Mouse (Mus musculus) midbrain, embryonic 16.5 days (tissue): Measurements from ENCODE around the gene Map3k1. TPM values are rescaled to one million over a fixed set of nuclear protein-coding genes. Genes with fewer than 3 reads are reported as not detected.

Experiments used
- ATAC-seq: fragments of 200-750 bp; cut with Nextera tagmentation; 2 replicates; pipeline ENCODE4 v1.8.0; 2017; ENCODE audit warnings: moderate TSS enrichment
- H3K27ac ChIP-seq: fragments of 300-500 bp; sonication (generic); 2 replicates; pipeline ENCODE4 v1.5.1; 2014; ENCODE audit warnings: mild to moderate bottlenecking, low read length, mixed read lengths
- H3K27me3 ChIP-seq: fragments of 300-500 bp; sonication (generic); 2 replicates; pipeline ENCODE4 v1.6.1; 2014; ENCODE audit warnings: low read depth, low read length, mixed read lengths; ENCODE audit not compliant: control insufficient read depth, insufficient read depth
- H3K36me3 ChIP-seq: fragments of 300-500 bp; sonication (generic); 2 replicates; pipeline ENCODE4 v1.6.1; 2014; ENCODE audit warnings: mild to moderate bottlenecking, low read length, moderate library complexity, mixed read lengths; ENCODE audit not compliant: control insufficient read depth, insufficient read depth
- H3K4me1 ChIP-seq: fragments of 300-500 bp; sonication (generic); 2 replicates; pipeline ENCODE4 v1.6.1; 2014; ENCODE audit warnings: mild to moderate bottlenecking, low read length, mixed read lengths; ENCODE audit not compliant: control insufficient read depth, insufficient read depth
- H3K4me2 ChIP-seq: fragments of 300-500 bp; sonication (generic); 2 replicates; pipeline ENCODE4 v1.6.1; 2014; ENCODE audit warnings: mild to moderate bottlenecking, low read length, mixed read lengths
- H3K4me3 ChIP-seq: fragments of 300-500 bp; sonication (generic); 2 replicates; pipeline ENCODE4 v1.5.1; 2014; ENCODE audit warnings: low read depth, mild to moderate bottlenecking, low read length, moderate library complexity, mixed read lengths
- H3K9ac ChIP-seq: fragments of 300-500 bp; sonication (generic); 2 replicates; pipeline ENCODE4 v1.6.1; 2014; ENCODE audit warnings: low read depth, low read length, mixed read lengths
- H3K9me3 ChIP-seq: fragments of 300-500 bp; sonication (generic); replicated peaks from 2 replicates; pipeline ENCODE4 v1.6.1; 2014; ENCODE audit warnings: mild to moderate bottlenecking, low read length, mixed read lengths; ENCODE audit not compliant: control insufficient read depth, poor library complexity, severe bottlenecking
- WGBS: fragments of 180-500 bp; shearing (Covaris S2); extraction: QIAGEN DNeasy Blood & Tissue Kit; methylation state at CpG from one replicate; pipeline ENCODE4 v1.1.7; 2014; 5-methylcytosine and 5-hydroxymethylcytosine counted together
- polyA plus RNA-seq: library from polyadenylated mRNA; unstranded; fragments of >200 nt; fragmentation: Nextera tagmentation; extraction: Ambion mirVana; gene quantifications from 2 replicates; pipeline ENCODE4 v1.2.1, GENCODE M21; 2015

Map3k1 gene
- polyA plus RNA-seq, 1 experiment from 2014 or later: 10.5 TPM

DNA sequence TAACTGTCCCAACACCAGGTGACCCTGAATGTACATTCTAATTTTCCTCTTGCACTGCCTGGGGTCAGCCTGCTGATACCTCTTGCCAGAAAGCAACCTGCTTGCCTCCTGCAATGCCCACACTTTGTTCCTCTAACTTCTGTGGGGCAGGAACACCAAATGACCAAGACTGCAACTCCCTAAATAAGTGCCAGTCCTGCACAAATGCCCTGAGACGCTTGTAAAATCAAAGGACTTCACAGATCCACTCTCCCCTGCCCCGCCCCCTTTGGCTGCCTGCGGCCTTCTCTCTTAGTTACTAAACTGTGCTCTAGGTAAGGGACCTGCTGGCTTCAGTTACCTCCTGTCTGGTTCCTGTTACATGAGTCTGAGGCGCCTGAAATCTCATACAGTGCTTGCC is 7.9 kb downstream of the Map3k1 start:
- Histone ChIP-seq H3K27ac (no peak overlapping the region), H3K9me3 (no peaks in the 10 kb centered on the region), H3K4me1 (peaks cover 42% of the 10 kb centered on the region), H3K4me2 (no peak overlapping the region), H3K4me3 (no peak overlapping the region), H3K9ac (no peak overlapping the region), H3K36me3 (no peaks in the 10 kb centered on the region), H3K27me3 (no peaks in the 10 kb centered on the region)
- 41% methylated on average over 4 of the region's 4 CpGs for WGBS
- ATAC-seq: no peak

DNA sequence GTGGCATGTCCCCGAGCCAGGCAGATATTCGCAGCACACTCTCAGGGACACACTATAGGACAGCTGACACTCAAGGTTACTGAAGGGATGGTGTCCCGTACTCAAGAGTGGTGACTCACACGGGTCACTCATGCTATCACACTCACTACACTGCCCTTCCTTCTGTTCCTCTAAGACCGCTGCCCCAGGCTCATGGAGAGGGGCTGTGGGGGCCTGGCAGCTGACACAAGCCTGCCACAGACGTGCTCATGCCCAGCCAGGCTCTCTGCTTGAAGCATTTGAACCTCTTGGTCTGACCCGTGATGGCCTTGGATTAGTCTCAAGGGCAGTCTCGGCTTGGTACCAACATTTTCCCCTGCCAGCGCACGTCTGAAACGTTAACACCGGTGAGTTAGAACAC is 10.7 kb downstream of the Map3k1 start:
- no peak overlapping the region for H3K9ac ChIP-seq
- 69% methylated on average over 12 of the region's 12 CpGs for WGBS
- H3K27me3 ChIP-seq: no peaks in the 10 kb centered on the region
- no peak overlapping the region for H3K4me3 ChIP-seq
- H3K27ac ChIP-seq: no peak overlapping the region
- H3K9me3 ChIP-seq: no peaks in the 10 kb centered on the region
- no peaks in the 10 kb centered on the region for H3K36me3 ChIP-seq
- ATAC-seq: no peak
- H3K4me2 ChIP-seq: no peak overlapping the region
- peaks cover 31% of the 10 kb centered on the region; the same call in 1 of the 2 replicates for H3K4me1 ChIP-seq

DNA sequence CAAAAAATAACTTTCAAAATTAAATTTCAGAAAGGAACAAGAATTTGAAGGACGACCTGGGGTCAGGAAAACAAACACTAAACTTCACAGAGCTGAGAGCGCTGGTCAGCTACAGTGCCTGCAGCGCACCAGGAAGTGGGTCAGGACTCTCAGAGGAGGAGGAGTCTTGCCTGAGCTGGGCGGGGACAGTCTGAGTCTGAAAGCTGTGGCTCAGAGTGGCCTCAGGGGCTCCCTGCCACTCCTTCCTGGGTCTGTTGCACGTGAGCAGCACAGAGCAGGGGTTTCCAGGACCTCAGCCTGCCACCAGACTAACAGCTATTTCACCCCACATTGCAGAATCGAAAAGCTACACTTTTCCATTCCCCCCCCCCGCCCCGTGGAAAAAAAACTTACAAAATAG is 11.8 kb downstream of the Map3k1 start:
- H3K36me3 ChIP-seq: no peaks in the 10 kb centered on the region
- WGBS: 14% methylated on average over 8 of the region's 8 CpGs
- no peak overlapping the region for H3K4me3 ChIP-seq
- peak; percentile 62; the same call in 1 of the 2 replicates for ATAC-seq
- H3K9ac ChIP-seq: no peak overlapping the region
- H3K4me1 ChIP-seq: peaks cover 37% of the 10 kb centered on the region
- no peaks in the 10 kb centered on the region for H3K9me3 ChIP-seq
- H3K27ac ChIP-seq: no peak overlapping the region
- H3K27me3 ChIP-seq: no peaks in the 10 kb centered on the region
- H3K4me2 ChIP-seq: no peak overlapping the region

DNA sequence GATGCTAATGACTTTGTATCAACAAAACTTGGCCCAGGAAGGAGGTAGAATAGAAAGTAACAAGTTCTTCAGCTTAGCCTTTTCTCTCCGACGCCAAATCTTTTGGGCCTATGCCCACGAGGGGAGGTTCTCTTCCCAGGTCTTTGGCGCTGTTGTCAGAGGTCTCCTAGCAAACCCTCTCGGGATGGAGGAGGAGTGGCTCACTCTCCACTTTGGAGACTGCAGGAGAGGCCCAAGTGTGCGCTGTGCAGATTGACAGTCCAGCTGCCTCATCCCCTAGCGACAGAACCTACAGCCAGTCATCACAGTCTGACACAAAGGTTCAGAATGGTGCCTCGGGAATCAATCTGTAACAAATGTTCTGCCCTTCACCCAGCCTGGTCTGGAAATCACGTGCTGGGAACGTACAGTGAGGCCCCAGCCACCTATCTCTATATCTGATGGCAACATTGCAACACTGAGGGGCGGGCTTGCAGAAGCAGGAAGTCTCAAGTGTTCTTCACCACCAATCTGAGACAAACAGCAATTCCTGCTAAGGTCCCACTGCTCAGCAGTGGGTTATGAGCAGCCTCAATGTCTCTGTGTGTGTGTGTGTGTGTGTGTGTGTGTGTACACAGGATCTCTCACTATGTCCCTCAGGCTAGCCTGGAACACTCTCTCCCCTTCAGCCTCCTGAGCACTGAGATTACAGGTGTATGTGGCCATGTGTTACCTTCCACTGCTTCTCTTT is 12.4 kb downstream of the Map3k1 start:
- H3K4me1 ChIP-seq: peaks cover 41% of the 10 kb centered on the region
- ATAC-seq: peak; percentile 30; the same call in 1 of the 2 replicates
- no peak overlapping the region for H3K4me2 ChIP-seq
- H3K4me3 ChIP-seq: no peak overlapping the region
- H3K36me3 ChIP-seq: no peaks in the 10 kb centered on the region
- 57% methylated on average over 11 of the region's 11 CpGs for WGBS
- H3K27ac ChIP-seq: no peak overlapping the region
- H3K27me3 ChIP-seq: no peaks in the 10 kb centered on the region
- no peak overlapping the region for H3K9ac ChIP-seq
- H3K9me3 ChIP-seq: no peaks in the 10 kb centered on the region

DNA sequence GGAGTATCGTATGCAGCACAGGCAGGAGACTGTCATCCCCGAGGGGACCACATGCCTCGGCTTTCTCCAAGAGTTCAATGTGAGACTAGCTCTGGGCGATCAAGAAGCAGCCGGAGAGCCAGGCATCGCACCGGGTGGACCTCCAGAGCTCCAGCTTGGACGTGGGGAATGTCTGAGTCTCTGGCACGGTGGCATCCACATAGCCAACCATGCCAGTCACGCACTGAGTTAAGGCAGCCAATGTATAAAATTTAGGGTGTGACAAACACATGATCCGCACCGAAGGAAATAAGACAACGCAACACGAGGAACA is 15.9 kb downstream of the Map3k1 start:
- no peak for ATAC-seq
- H3K27me3 ChIP-seq: no peaks in the 10 kb centered on the region
- 91% methylated on average over 14 of the region's 14 CpGs for WGBS
- H3K27ac ChIP-seq: no peak overlapping the region
- no peaks in the 10 kb centered on the region for H3K9me3 ChIP-seq
- H3K36me3 ChIP-seq: no peaks in the 10 kb centered on the region
- no peak overlapping the region for H3K4me2 ChIP-seq
- peaks cover 61% of the 10 kb centered on the region for H3K4me1 ChIP-seq
- no peak overlapping the region for H3K9ac ChIP-seq
- no peak overlapping the region for H3K4me3 ChIP-seq

DNA sequence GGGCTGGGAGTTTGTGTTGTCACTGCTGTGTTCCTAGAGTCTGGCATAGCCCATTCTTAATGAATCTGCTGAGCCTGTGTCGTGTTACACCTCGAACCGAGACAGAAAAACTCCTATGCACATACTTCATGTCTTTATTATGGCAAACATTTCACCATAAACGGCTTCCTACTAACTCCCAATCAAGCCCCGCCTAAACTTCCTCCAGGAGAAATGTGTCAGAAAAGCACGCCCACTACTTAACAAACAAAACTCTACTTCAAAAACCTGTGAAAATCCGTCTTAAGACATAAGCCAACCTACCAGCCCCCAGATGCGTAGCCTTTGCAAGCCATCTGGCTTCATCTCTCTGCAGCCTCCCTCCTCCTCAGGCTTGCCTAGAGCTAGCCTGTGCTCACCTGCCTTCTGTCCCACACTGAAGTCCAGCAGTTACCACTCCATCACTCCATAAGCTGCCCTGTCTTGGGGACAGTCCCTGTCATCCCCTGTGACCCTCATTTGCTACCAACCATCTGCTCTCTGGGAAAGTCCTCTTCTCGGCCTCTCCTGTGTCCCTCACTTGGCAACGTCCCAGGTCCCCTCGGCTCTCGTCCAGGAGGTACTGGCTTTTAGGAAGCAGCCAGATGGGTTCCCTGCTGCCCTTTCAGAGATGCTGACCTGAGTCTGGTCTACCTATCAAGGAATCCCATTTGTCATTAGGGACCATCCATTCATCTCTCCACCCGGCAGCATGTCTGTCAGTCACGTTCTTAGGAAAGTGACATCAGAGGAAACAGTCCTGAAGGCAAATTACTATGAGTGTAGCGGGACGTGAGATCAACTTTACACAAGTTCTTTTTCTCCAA is 16.4 kb downstream of the Map3k1 start:
- no peaks in the 10 kb centered on the region for H3K27me3 ChIP-seq
- no peak overlapping the region for H3K27ac ChIP-seq
- no peak overlapping the region for H3K4me3 ChIP-seq
- WGBS: 76% methylated on average over 16 of the region's 16 CpGs
- H3K9me3 ChIP-seq: no peaks in the 10 kb centered on the region
- ATAC-seq: no peak
- no peak overlapping the region for H3K9ac ChIP-seq
- H3K4me2 ChIP-seq: no peak overlapping the region
- no peaks in the 10 kb centered on the region for H3K36me3 ChIP-seq
- peaks cover 58% of the 10 kb centered on the region for H3K4me1 ChIP-seq

DNA sequence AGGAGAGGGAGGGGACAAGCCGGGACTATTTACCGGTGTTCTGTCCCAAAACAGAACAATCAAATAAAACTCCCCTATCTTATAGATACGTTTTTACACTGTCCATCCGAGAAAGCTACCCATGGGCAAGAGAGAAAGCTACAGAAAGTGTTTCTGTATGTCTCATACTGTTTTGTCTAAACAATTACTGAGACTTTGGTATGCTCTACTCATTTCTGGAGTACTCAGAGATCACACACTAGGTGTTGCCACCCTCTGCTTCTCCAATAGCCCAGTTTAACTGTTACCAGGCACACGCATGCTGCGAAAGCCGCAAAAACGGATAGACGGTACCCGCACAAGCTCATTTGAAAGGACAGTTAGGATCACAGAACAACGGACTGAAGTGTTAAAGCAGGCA is 17.2 kb downstream of the Map3k1 start:
- WGBS: 88% methylated on average over 11 of the region's 11 CpGs
- H3K4me2 ChIP-seq: no peak overlapping the region
- H3K4me1 ChIP-seq: peaks cover 51% of the 10 kb centered on the region
- H3K4me3 ChIP-seq: no peak overlapping the region
- no peak overlapping the region for H3K27ac ChIP-seq
- ATAC-seq: no peak
- H3K9me3 ChIP-seq: no peaks in the 10 kb centered on the region
- H3K9ac ChIP-seq: no peak overlapping the region
- H3K36me3 ChIP-seq: no peaks in the 10 kb centered on the region
- H3K27me3 ChIP-seq: no peaks in the 10 kb centered on the region

DNA sequence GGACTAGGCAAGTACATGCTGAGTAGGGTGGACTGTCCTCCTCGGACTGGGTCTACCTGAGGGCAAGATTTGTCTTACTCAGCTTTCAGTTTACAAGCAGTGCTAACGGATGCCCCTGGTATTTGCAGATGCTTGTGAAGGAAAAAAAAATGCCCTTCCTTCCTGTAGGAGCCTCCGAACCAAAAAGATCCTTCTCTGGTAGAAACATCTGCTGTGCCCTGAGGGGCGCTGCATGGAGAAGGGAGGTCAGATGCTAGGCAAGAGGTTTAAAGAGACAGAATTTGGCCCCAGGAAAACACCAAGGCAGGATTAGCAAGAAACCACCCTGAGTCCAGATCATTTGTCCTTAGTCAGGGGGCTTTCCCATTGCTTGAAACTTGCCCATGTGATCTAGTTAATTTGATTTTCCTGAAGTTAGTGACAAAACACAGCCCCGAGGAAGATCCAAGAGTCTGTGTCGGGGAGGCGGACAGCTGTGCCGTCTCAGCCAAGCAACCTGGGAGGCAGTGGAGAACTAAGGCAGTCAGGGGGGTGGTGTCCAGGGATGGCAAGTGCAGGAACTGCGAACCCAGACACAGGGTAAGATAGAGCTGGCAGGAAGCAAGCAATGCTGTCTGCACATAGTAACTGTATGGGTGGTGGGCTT is 19.2 kb downstream of the Map3k1 start:
- WGBS: 40% methylated on average over 9 of the region's 9 CpGs
- no peak overlapping the region for H3K4me3 ChIP-seq
- no peak overlapping the region for H3K27ac ChIP-seq
- H3K9me3 ChIP-seq: no peaks in the 10 kb centered on the region
- no peak overlapping the region for H3K4me2 ChIP-seq
- H3K36me3 ChIP-seq: no peaks in the 10 kb centered on the region
- H3K27me3 ChIP-seq: no peaks in the 10 kb centered on the region
- peaks cover 43% of the 10 kb centered on the region for H3K4me1 ChIP-seq
- no peak overlapping the region for H3K9ac ChIP-seq
- ATAC-seq: 0 out of 2 replicates have a peak, but pooled peaks have one; percentile 23

DNA sequence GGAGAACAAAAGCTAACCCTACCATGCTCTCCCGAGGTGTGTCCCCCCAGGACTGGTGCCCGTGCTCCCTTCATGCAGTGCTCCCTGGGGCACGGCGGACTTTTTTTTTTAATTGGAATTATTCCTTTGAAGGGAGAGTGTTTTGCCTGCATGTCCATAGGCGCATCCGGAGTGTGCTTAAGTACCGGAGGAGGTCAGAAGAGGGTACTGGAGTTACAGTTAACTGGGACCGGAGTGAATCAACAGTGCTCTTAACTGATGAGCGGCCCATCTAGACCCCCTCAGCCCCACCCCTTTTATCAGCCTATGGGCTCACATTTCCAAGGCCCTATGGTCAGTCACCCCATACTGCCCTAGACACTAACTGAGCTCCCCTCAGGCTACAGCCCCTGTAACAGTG is 19.9 kb downstream of the Map3k1 start:
- Histone ChIP-seq H3K9me3 (no peaks in the 10 kb centered on the region), H3K27me3 (no peaks in the 10 kb centered on the region), H3K36me3 (no peaks in the 10 kb centered on the region), H3K4me1 (peaks cover 43% of the 10 kb centered on the region), H3K9ac (no peak overlapping the region), H3K27ac (no peak overlapping the region), H3K4me2 (no peak overlapping the region), H3K4me3 (no peak overlapping the region)
- ATAC-seq: 0 out of 2 replicates have a peak, but pooled peaks have one; percentile 14
- WGBS: 71% methylated on average over 9 of the region's 9 CpGs
